Mouse (Mus musculus) intestine, postnatal 0 days (tissue): ENCODE data around the gene Ccdc130. TPM values are rescaled to one million over a fixed set of nuclear protein-coding genes. Genes with fewer than 3 reads are reported as not detected.

ENCODE experiments used
- ATAC-seq: fragments of 200-750 bp; cut with Nextera tagmentation; 2 replicates; pipeline ENCODE4 v1.8.0; 2017; ENCODE audit warnings: mild to moderate bottlenecking, moderate TSS enrichment, moderate library complexity
- H3K27ac ChIP-seq: fragments of 300-500 bp; sonication (generic); 2 replicates; pipeline ENCODE4 v1.5.1; 2014; ENCODE audit warnings: mild to moderate bottlenecking, low read depth, low read length, moderate library complexity
- H3K27me3 ChIP-seq: fragments of 300-500 bp; sonication (generic); replicated peaks from 2 replicates; pipeline ENCODE4 v1.6.1; 2014; ENCODE audit warnings: low read length, mixed read lengths; ENCODE audit not compliant: control insufficient read depth, insufficient read depth
- H3K36me3 ChIP-seq: fragments of 300-500 bp; sonication (generic); 2 replicates; pipeline ENCODE4 v1.6.1; 2014; ENCODE audit warnings: mild to moderate bottlenecking, moderate library complexity; ENCODE audit not compliant: control insufficient read depth, insufficient read depth
- H3K4me1 ChIP-seq: fragments of 300-500 bp; sonication (generic); replicated peaks from 2 replicates; pipeline ENCODE4 v1.6.1; 2014; ENCODE audit warnings: antibody characterized with exemption, low read length, mixed read lengths; ENCODE audit not compliant: control insufficient read depth, insufficient read depth
- H3K4me2 ChIP-seq: fragments of 300-500 bp; sonication (generic); replicated peaks from 2 replicates; pipeline ENCODE4 v1.6.1; 2014; ENCODE audit warnings: low read depth, mild to moderate bottlenecking, moderate library complexity
- H3K4me3 ChIP-seq: fragments of 300-500 bp; sonication (generic); 2 replicates; pipeline ENCODE4 v1.5.1; 2014; ENCODE audit warnings: low read depth, low read length
- H3K9ac ChIP-seq: fragments of 300-500 bp; sonication (generic); 2 replicates; pipeline ENCODE4 v1.6.1; 2014; ENCODE audit warnings: mild to moderate bottlenecking, low read depth, low read length
- H3K9me3 ChIP-seq: fragments of 300-500 bp; sonication (generic); 2 replicates; pipeline ENCODE4 v1.6.1; 2016; ENCODE audit warnings: mixed run types; ENCODE audit not compliant: control insufficient read depth
- CTCF ChIP-seq: sonication (generic); IDR thresholded peaks from 2 replicates; pipeline ENCODE4 v1.5.1; 2016; ENCODE audit warnings: low read depth, mild to moderate bottlenecking, control low read depth, antibody characterized with exemption, moderate library complexity
- WGBS: fragments of 180-500 bp; shearing (Covaris S2); extraction: QIAGEN DNeasy Blood & Tissue Kit; methylation state at CpG from one replicate; pipeline ENCODE4 v1.1.7; 2014; 5-methylcytosine and 5-hydroxymethylcytosine counted together
- polyA plus RNA-seq: library from polyadenylated mRNA; unstranded; fragments of >200 nt; fragmentation: Nextera tagmentation; extraction: Ambion mirVana; gene quantifications from 2 replicates; pipeline ENCODE4 v1.2.1, GENCODE M21; 2015

Ccdc130 gene
- polyA plus RNA-seq, 1 experiment from 2014 or later: 12.8 TPM

GRCm38 (mm10) chr8:84261098-84261497 lies 9.1 kb downstream of the Ccdc130 start:
- no peaks in the 10 kb centered on the region for H3K9me3 ChIP-seq
- H3K27ac ChIP-seq: no peak overlapping the region
- no peak overlapping the region for H3K4me2 ChIP-seq
- no peak for ATAC-seq
- WGBS: 89% methylated on average over 4 of the region's 4 CpGs
- H3K4me1 ChIP-seq: peaks cover 7% of the 10 kb centered on the region; the same call in 1 of the 2 replicates
- no peak overlapping the region for H3K9ac ChIP-seq
- H3K4me3 ChIP-seq: no peak overlapping the region
- peaks cover 80% of the 10 kb centered on the region for H3K36me3 ChIP-seq
- no peaks in the 10 kb centered on the region for H3K27me3 ChIP-seq
- TF ChIP-seq CTCF: no peak

GRCm38 (mm10) chr8:84256822-84257610 lies 13.2 kb downstream of the Ccdc130 start, which contains the start of gene Mri1:
Gene Mri1, minus strand, starts transcription at chr8:84257326.
- Histone ChIP-seq H3K4me1 (peaks cover 8% of the 10 kb centered on the region; the same call in 1 of the 2 replicates), H3K36me3 (peaks cover 67% of the 10 kb centered on the region)
- WGBS: under 1% methylated on average over 64 of the region's 64 CpGs

GRCm38 (mm10) chr8:84256458-84256821 lies 13.7 kb downstream of the Ccdc130 start:
- peak; percentile 69 for ATAC-seq
- Histone ChIP-seq H3K4me3 (peak overlapping the region; percentile 74), H3K36me3 (peaks cover 66% of the 10 kb centered on the region), H3K9me3 (no peaks in the 10 kb centered on the region), H3K27ac (peak overlapping the region; percentile 83), H3K4me2 (peak overlapping the region; percentile 100), H3K9ac (peak overlapping the region; percentile 66), H3K4me1 (peaks cover 8% of the 10 kb centered on the region; the same call in 1 of the 2 replicates), H3K27me3 (no peaks in the 10 kb centered on the region)
- WGBS: 8% methylated on average over 6 of the region's 6 CpGs
- TF ChIP-seq CTCF: no peak

More at GRCm38 (mm10) chr8:84256822-84257610, 13.2 kb downstream of the Ccdc130 start, which contains the start of gene Mri1:
- peak; percentile 78 for ATAC-seq
- Histone ChIP-seq H3K4me2 (peak within 1 kb of the TSS; percentile 100), H3K4me3 (peak within 1 kb of the TSS; percentile 74), H3K9me3 (no peaks in the 10 kb centered on the region), H3K9ac (peak within 1 kb of the TSS; percentile 66), H3K27me3 (no peaks in the 10 kb centered on the region), H3K27ac (peak within 1 kb of the TSS; percentile 83)
- TF ChIP-seq CTCF: 0 out of 2 replicates have a peak, but pooled peaks have one; percentile 23

GRCm38 (mm10) chr8:84255858-84256257 lies 14.3 kb downstream of the Ccdc130 start:
- Histone ChIP-seq H3K9me3 (no peaks in the 10 kb centered on the region), H3K4me1 (peaks cover 8% of the 10 kb centered on the region; the same call in 1 of the 2 replicates), H3K4me2 (peak overlapping the region; percentile 100), H3K9ac (0 out of 2 replicates have a peak overlapping the region, but pooled peaks have one; percentile 66), H3K36me3 (peaks cover 65% of the 10 kb centered on the region), H3K27ac (peak overlapping the region; percentile 35), H3K27me3 (no peaks in the 10 kb centered on the region), H3K4me3 (peak overlapping the region; percentile 74)
- ATAC-seq: no peak
- 81% methylated on average over 3 of the region's 3 CpGs for WGBS
- peak; percentile 40 for TF ChIP-seq CTCF

GRCm38 (mm10) chr8:84249257-84250170 lies 20.7 kb downstream of the Ccdc130 start, which contains the start of gene D8Ertd738e:
Gene D8Ertd738e, minus strand, starts transcription at chr8:84249719.
- 4% methylated on average over 52 of the region's 52 CpGs for WGBS
- TF ChIP-seq CTCF: 0 out of 2 replicates have a peak, but pooled peaks have one; percentile 2
- Histone ChIP-seq H3K4me3 (peak within 1 kb of the TSS; percentile 94), H3K9me3 (no peaks in the 10 kb centered on the region), H3K27ac (peak within 1 kb of the TSS; percentile 67; the same call in 1 of the 2 replicates), H3K4me2 (peak within 1 kb of the TSS; percentile 79), H3K36me3 (peaks cover 55% of the 10 kb centered on the region), H3K9ac (peak within 1 kb of the TSS; percentile 89), H3K27me3 (no peaks in the 10 kb centered on the region), H3K4me1 (no peaks in the 10 kb centered on the region)
- ATAC-seq: peak; percentile 85

- H3K4me3 ChIP-seq: no peak overlapping the region
- TF ChIP-seq CTCF: no peak
- no peak overlapping the region for H3K9ac ChIP-seq
- H3K36me3 ChIP-seq: peaks cover 20% of the 10 kb centered on the region; the same call in 1 of the 2 replicates
- H3K4me2 ChIP-seq: no peak overlapping the region
- no peaks in the 10 kb centered on the region for H3K27me3 ChIP-seq
- 51% methylated on average over 2 of the region's 2 CpGs for whole genome bisulfite sequencing
- no peak for ATAC-seq
- no peaks in the 10 kb centered on the region for H3K9me3 ChIP-seq
- no peak overlapping the region for H3K27ac ChIP-seq
- H3K4me1 ChIP-seq: no peaks in the 10 kb centered on the region
Measured at GRCm38 (mm10) chr8:84241821-84242220, 28.4 kb downstream of the Ccdc130 start.
